Mouse (Mus musculus) CH12.LX (cell line): ENCODE data around the gene Nlrp10. TPM values are rescaled to one million over a fixed set of nuclear protein-coding genes. Genes with fewer than 3 reads are reported as not detected.
A peak's percentile ranks its signal among the peaks of the same experiment; 100 is the strongest.

ENCODE experiments used
- DNase-seq: peaks from one replicate; pipeline ENCODE4 v3.0.0-alpha.2; 2013; ENCODE audit errors: extremely low read depth
- H3K27ac ChIP-seq: 2 replicates; pipeline ENCODE4 v1.5.1; 2012; ENCODE audit warnings: low read depth, mild to moderate bottlenecking, control low read depth, moderate library complexity; ENCODE audit not compliant: insufficient read depth
- H3K27me3 ChIP-seq: replicated peaks from 2 replicates; pipeline ENCODE3; 2012; ENCODE audit warnings: inconsistent platforms
- H3K36me3 ChIP-seq, 2 experiments: replicated peaks in 1 of 2; 2 replicates each; pipeline versions ENCODE3 to v1.6.1; 2012; ENCODE audit warnings: inconsistent platforms in 1 of 2, low read length in 1 of 2, mild to moderate bottlenecking in 1 of 2, mixed read lengths in 1 of 2, moderate library complexity in 1 of 2; ENCODE audit not compliant: control insufficient read depth in 1 of 2, insufficient read depth in 1 of 2
- H3K4me1 ChIP-seq, 2 experiments: 2 replicates each; pipeline ENCODE4 v1.6.1; 2012; ENCODE audit warnings: inconsistent platforms in 1 of 2, moderate library complexity in 1 of 2; ENCODE audit not compliant: insufficient read depth in 2 of 2, control insufficient read depth in 1 of 2
- H3K4me2 ChIP-seq: 2 replicates; pipeline ENCODE4 v1.6.1; 2012; ENCODE audit warnings: low read depth, mild to moderate bottlenecking, control low read depth; ENCODE audit not compliant: poor library complexity, insufficient read depth, severe bottlenecking
- H3K4me3 ChIP-seq, 3 experiments: fragments of 150-350 bp in 1 of 3; sonication (generic) in 1 of 3; replicated peaks in 1 of 3; 2 replicates each; pipeline versions ENCODE3 to v1.5.1; 2011 to 2012; ENCODE audit warnings: low read depth in 2 of 3, low read length in 2 of 3, mild to moderate bottlenecking in 2 of 3, moderate library complexity in 2 of 3, control low read depth in 1 of 3, improper control_type of control experiment in 1 of 3, inconsistent platforms in 1 of 3, mixed read lengths in 1 of 3; ENCODE audit not compliant: poor library complexity in 1 of 3
- H3K79me2 ChIP-seq: replicated peaks from 2 replicates; pipeline ENCODE4 v1.6.1; 2012; ENCODE audit warnings: mild to moderate bottlenecking, moderate library complexity; ENCODE audit not compliant: control insufficient read depth, poor library complexity, insufficient read depth, severe bottlenecking; ENCODE audit errors: extremely low read depth
- H3K9ac ChIP-seq: 2 replicates; pipeline ENCODE4 v1.6.1; 2012; ENCODE audit warnings: low read depth, mild to moderate bottlenecking, control low read depth, moderate library complexity; ENCODE audit not compliant: insufficient read depth
- H3K9me3 ChIP-seq: replicated peaks from 2 replicates; pipeline ENCODE3; 2012; ENCODE audit warnings: low read length, inconsistent platforms, mixed read lengths
- CTCF ChIP-seq, 2 experiments: IDR thresholded peaks in 1 of 2; conservative IDR thresholded peaks in 1 of 2; 2 replicates each; pipeline ENCODE4 v1.5.1; 2011 to 2012; ENCODE audit warnings: low read depth in 2 of 2, low read length in 2 of 2, improper control_type of control experiment in 1 of 2, inconsistent platforms in 1 of 2, mild to moderate bottlenecking in 1 of 2, moderate library complexity in 1 of 2
- E2F4 ChIP-seq: IDR thresholded peaks from 2 replicates; pipeline ENCODE4 v1.6.1; 2011; ENCODE audit warnings: low read depth, low read length, improper control_type of control experiment; ENCODE audit not compliant: insufficient replicate concordance
- ETS1 ChIP-seq: conservative IDR thresholded peaks from 2 replicates; pipeline ENCODE4 v1.6.1; 2012; ENCODE audit warnings: low read depth, mild to moderate bottlenecking, inconsistent platforms, low read length, improper control_type of control experiment, moderate library complexity
- IRF4 ChIP-seq: IDR thresholded peaks from 2 replicates; pipeline ENCODE4 v1.6.1; 2014; ENCODE audit warnings: low read depth, mild to moderate bottlenecking, inconsistent platforms, low read length, improper control_type of control experiment
- MEF2A ChIP-seq: IDR thresholded peaks from 2 replicates; pipeline ENCODE4 v1.6.1; 2014; ENCODE audit warnings: low read depth, mild to moderate bottlenecking, inconsistent platforms, low read length, improper control_type of control experiment, borderline replicate concordance
- PAX5 ChIP-seq: IDR thresholded peaks from 2 replicates; pipeline ENCODE4 v1.6.1; 2012; ENCODE audit warnings: low read length, inconsistent platforms, mixed read lengths
- POLR2A ChIP-seq: IDR thresholded peaks from 2 replicates; pipeline ENCODE4 v1.6.1; 2011; ENCODE audit warnings: low read depth, mild to moderate bottlenecking, improper control_type of control experiment, low read length
- POLR2AphosphoS2 ChIP-seq: IDR thresholded peaks from 2 replicates; pipeline ENCODE4 v1.6.1; 2011; ENCODE audit warnings: low read depth, low read length, improper control_type of control experiment
- RAD21 ChIP-seq: IDR thresholded peaks from 2 replicates; pipeline ENCODE4 v1.6.1; 2011; ENCODE audit warnings: low read depth, mild to moderate bottlenecking, low read length, improper control_type of control experiment, moderate library complexity
- SMC3 ChIP-seq: IDR thresholded peaks from 2 replicates; pipeline ENCODE4 v1.6.1; 2011; ENCODE audit warnings: low read depth, low read length, improper control_type of control experiment
- USF1 ChIP-seq: IDR thresholded peaks from 2 replicates; pipeline ENCODE4 v1.6.1; 2014; ENCODE audit warnings: low read depth, mild to moderate bottlenecking, inconsistent platforms, low read length, improper control_type of control experiment
- USF2 ChIP-seq: conservative IDR thresholded peaks from 2 replicates; pipeline ENCODE4 v1.6.1; 2011; ENCODE audit warnings: low read depth, low read length, improper control_type of control experiment
- ZKSCAN1 ChIP-seq: IDR thresholded peaks from 2 replicates; pipeline ENCODE4 v1.6.1; 2012; ENCODE audit warnings: low read depth, inconsistent platforms, low read length, improper control_type of control experiment, borderline replicate concordance
- ZMIZ1 ChIP-seq: IDR thresholded peaks from 2 replicates; pipeline ENCODE4 v1.6.1; 2012; ENCODE audit warnings: low read depth, mild to moderate bottlenecking, inconsistent platforms, low read length, improper control_type of control experiment
- dilution Hi-C: fragments of 300-500 bp; cut with MboI; formaldehyde crosslinking; loops from 2 replicates; pipeline ENCODE4 v1.14.3; 2020; ENCODE audit warnings: low sequenced_read_pairs; ENCODE audit not compliant: extremely low pct_unique_long_range_greater_than_20kb, extremely low pct_ligation_motif_present
- in situ Hi-C: fragments of 300-500 bp; cut with MboI; formaldehyde crosslinking; loops from 3 replicates; pipeline ENCODE4 v1.14.3; 2019; ENCODE audit warnings: low sequenced_read_pairs, low pct_ligation_motif_present, low pct_unique_long_range_greater_than_20kb, mixed read lengths
- polyA plus RNA-seq: library from polyadenylated mRNA; unstranded; fragments of >175 nt; gene quantifications from 2 replicates; pipeline ENCODE4 v1.2.1, GENCODE M21; 2012; ENCODE audit warnings: low read depth; ENCODE audit not compliant: insufficient read length
- total RNA-seq, 2 experiments: library from RNA; depleted of rRNA; stranded (reverse); fragments of 300-350 nt in 1 of 2; fragments of >200 nt in 1 of 2; gene quantifications; 2 replicates each; pipeline ENCODE4 v1.2.3; 2012 to 2014

The Nlrp10 gene
- total and polyA plus RNA-seq, 3 experiments, result 0.10 to 0.13 (median 0.12) TPM

GRCm38 (mm10) chr7:108944002-108944401 is 14.0 kb upstream of the Nlrp10 start:
- TF ChIP-seq IRF4, result no peak
- TF ChIP-seq SMC3, result peak; percentile 39
- peak; percentile 61 to 70; a peak in 3 of 4 replicates for TF ChIP-seq CTCF (conservative IDR thresholded peaks at IDR 0.05 in 1 of 2, IDR thresholded peaks at IDR 0.05 in 1 of 2; ENCODE audit: low read depth in 2 of 2, low read length in 2 of 2)
- TF ChIP-seq RAD21, result peak; percentile 10
- Histone ChIP-seq H3K36me3 (peaks cover 47 to 83% of the 10 kb centered on the region in 2 experiments), H3K9me3 (no peaks in the 10 kb centered on the region), H3K4me2 (no peak overlapping the region), H3K9ac (no peak overlapping the region), H3K27ac (no peak overlapping the region), H3K27me3 (no peaks in the 10 kb centered on the region), H3K4me3 (no peak overlapping the region), H3K79me2 (no peaks in the 10 kb centered on the region), H3K4me1 (peaks cover 0 to 4% of the 10 kb centered on the region in 2 experiments; a peak in 1 of 4 replicates)
- DNase-seq, result peak; percentile 62
- in situ Hi-C loops (no loop called here), dilution Hi-C loops (no loop called here)

- no peak for DNase-seq
- H3K27ac ChIP-seq, result no peak overlapping the region
- peaks cover 66 to 97% of the 10 kb centered on the region in 2 experiments for H3K36me3 ChIP-seq
- H3K9ac ChIP-seq, result no peak overlapping the region
- no peaks in the 10 kb centered on the region for H3K9me3 ChIP-seq
- no peaks in the 10 kb centered on the region for H3K27me3 ChIP-seq
- dilution Hi-C loops, result no loop called here
- TF ChIP-seq E2F4, result no peak
- TF ChIP-seq MEF2A, result no peak
- TF ChIP-seq ZKSCAN1, result no peak
- no peak for TF ChIP-seq POLR2AphosphoS2
- TF ChIP-seq POLR2A, result no peak
- no peak overlapping the region for H3K4me3 ChIP-seq
- H3K79me2 ChIP-seq, result peaks cover 4% of the 10 kb centered on the region
- in situ Hi-C loops, result no loop called here
- H3K4me2 ChIP-seq, result no peak overlapping the region
- peaks cover 0 to 13% of the 10 kb centered on the region in 2 experiments; a peak in 2 of 4 replicates for H3K4me1 ChIP-seq
Observed at GRCm38 (mm10) chr7:108941466-108941865, 11.5 kb upstream of the Nlrp10 start.

- Histone ChIP-seq H3K79me2 (peaks cover 25% of the 10 kb centered on the region), H3K4me3 (no peak overlapping the region), H3K4me2 (no peak overlapping the region), H3K27me3 (no peaks in the 10 kb centered on the region), H3K4me1 (peaks cover 3 to 27% of the 10 kb centered on the region in 2 experiments; a peak in 3 of 4 replicates), H3K36me3 (peaks cover 49 to 62% of the 10 kb centered on the region in 2 experiments), H3K9ac (no peak overlapping the region)
- dilution Hi-C loops, result no loop called here
- TF ChIP-seq ZMIZ1, result no peak
- no peak for TF ChIP-seq USF1
- TF ChIP-seq USF2, result no peak
- no peak for TF ChIP-seq PAX5
- TF ChIP-seq MEF2A, result no peak
- no peak for TF ChIP-seq POLR2A
- TF ChIP-seq ETS1, result no peak
- TF ChIP-seq, all 38 proteins: peak for 0
- in situ Hi-C loops, result loop anchor here (10.0 kb wide), 1 partner anchor 122 kb away; no protein-coding TSS in a partner anchor
- DNase-seq, result no peak
- Histone ChIP-seq H3K27ac (no peak overlapping the region), H3K9me3 (no peaks in the 10 kb centered on the region)
Observed at GRCm38 (mm10) chr7:108936591-108936990, 6.6 kb upstream of the Nlrp10 start.
